Mouse (Mus musculus): ENCODE data around the gene Dkk3. TPM values are rescaled to one million over a fixed set of nuclear protein-coding genes. Genes with fewer than 3 reads are reported as not detected.

Dkk3 gene
- total RNA-seq (2023): not detected

DNA sequence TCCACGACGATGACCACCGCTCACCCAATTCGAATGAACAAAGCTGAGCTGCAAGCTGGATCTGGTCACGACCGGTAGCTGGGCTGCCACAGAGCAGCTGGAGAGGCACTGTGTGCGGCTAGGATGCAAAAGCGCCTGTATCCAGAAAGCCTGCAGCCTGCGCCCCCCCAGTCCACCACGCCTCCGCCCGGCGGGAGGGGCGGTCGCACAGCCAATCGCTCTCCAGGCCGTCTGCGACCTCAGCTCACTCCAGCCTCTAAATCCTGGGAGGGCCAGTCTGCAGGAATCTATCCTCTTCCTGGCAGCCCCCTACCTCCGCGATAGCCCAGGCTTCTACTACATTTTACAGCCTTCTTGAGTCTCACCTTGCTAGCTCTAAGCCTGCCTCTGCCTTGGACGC lies at the start of gene Dkk3:
Dkk3 (minus strand) TSS at position 116 of the 400 bp plus-strand sequence.

Other genes with a start within 250 kb of the Dkk3 start
- gene Usp47, start 135.6 kb downstream of the Dkk3 start, total RNA-seq (2023): 10 to 100 TPM; 49.5 to 59.2 TPM
- gene Mical2, start 66.8 kb upstream of the Dkk3 start, total RNA-seq (2023): 1 to 10 TPM; 2.3 to 3.6 TPM

Measured in neutrophil, adult 59 days (primary cell).